Mouse (Mus musculus): ENCODE data around the gene Cog1.

The Cog1 gene

GRCm38 (mm10) chr11:113705966-113706652 is 57.1 kb downstream of the Cog1 start:
- DNase-seq (ENCODE audit: low spot score in 2 of 2): no peak

GRCm38 (mm10) chr11:113708629-113709213 is 59.8 kb downstream of the Cog1 start:
- DNase-seq (ENCODE audit: low spot score in 2 of 2): peak; percentile 75 to 77

GRCm38 (mm10) chr11:113709272-113709671 is 60.3 kb downstream of the Cog1 start:
- DNase-seq (ENCODE audit: low spot score in 2 of 2): no peak

GRCm38 (mm10) chr11:113709731-113710256 is 60.8 kb downstream of the Cog1 start, which contains the start of gene Cpsf4l:
Gene Cpsf4l (minus strand): TSS chr11:113710017.
- no peak for DNase-seq (ENCODE audit: low spot score in 2 of 2)

- no peak for DNase-seq (ENCODE audit: low spot score in 2 of 2)
Measured at GRCm38 (mm10) chr11:113710257-113710777, 61.3 kb downstream of the Cog1 start.

- DNase-seq (ENCODE audit: low spot score in 2 of 2): no peak
Measured at GRCm38 (mm10) chr11:113711061-113711460, 62.1 kb downstream of the Cog1 start.

- DNase-seq (ENCODE audit: low spot score in 2 of 2): no peak
Measured at GRCm38 (mm10) chr11:113715078-113715674, 66.2 kb downstream of the Cog1 start.

- no peak for DNase-seq (ENCODE audit: low spot score in 2 of 2)
Measured at GRCm38 (mm10) chr11:113716132-113716531, 67.2 kb downstream of the Cog1 start.
